Mouse (Mus musculus) common myeloid progenitor, adult 5-6 weeks (primary cell): Measurements from ENCODE around the gene 1110032A03Rik. TPM values are rescaled to one million over a fixed set of nuclear protein-coding genes. Genes with fewer than 3 reads are reported as not detected.

Source experiments
- ATAC-seq: replicated peaks from 2 replicates; pipeline ENCODE4 v1.8.0; 2016; ENCODE audit warnings: low read depth, mild to moderate bottlenecking, moderate TSS enrichment, inconsistent platforms; ENCODE audit not compliant: poor library complexity, severe bottlenecking
- total RNA-seq: library from RNA; stranded (forward); fragments of 200-1000, 187-1606 nt; gene quantifications from 2 replicates; pipeline ENCODE4 v1.2.3, GENCODE M21; 2017

Gene 1110032A03Rik
- total RNA-seq = 13.8 and 22.6 TPM in 2 replicates

GRCm38 (mm10) chr9:50774991-50775612 is at the start of gene 1110032A03Rik, which contains the start of gene Alg9:
Gene 1110032A03Rik (minus strand): TSS chr9:50775520.
Gene Alg9 (plus strand): TSS chr9:50775019.
- peak; percentile 64 for ATAC-seq

GRCm38 (mm10) chr9:50823779-50824453 is 48.6 kb upstream of the 1110032A03Rik start:
- peak; percentile 84 for ATAC-seq

GRCm38 (mm10) chr9:50822216-50822615 is 46.9 kb upstream of the 1110032A03Rik start:
- no peak for ATAC-seq

- ATAC-seq = no peak
Observed at GRCm38 (mm10) chr9:50821651-50822050, 46.3 kb upstream of the 1110032A03Rik start.

- ATAC-seq = no peak
Observed at GRCm38 (mm10) chr9:50819716-50820115, 44.4 kb upstream of the 1110032A03Rik start.

- peak; percentile 47; the same call in 1 of the 2 replicates for ATAC-seq
Observed at GRCm38 (mm10) chr9:50818050-50818449, 42.7 kb upstream of the 1110032A03Rik start.

GRCm38 (mm10) chr9:50816512-50816911 is 41.2 kb upstream of the 1110032A03Rik start:
- no peak for ATAC-seq

GRCm38 (mm10) chr9:50815666-50816065 is 40.3 kb upstream of the 1110032A03Rik start:
- no peak for ATAC-seq

- ATAC-seq = no peak
Observed at GRCm38 (mm10) chr9:50813796-50814195, 38.5 kb upstream of the 1110032A03Rik start.

- 0 out of 2 replicates have a peak, but pooled peaks have one; percentile 7 for ATAC-seq
Observed at GRCm38 (mm10) chr9:50811746-50812145, 36.4 kb upstream of the 1110032A03Rik start.

GRCm38 (mm10) chr9:50811187-50811586 is 35.9 kb upstream of the 1110032A03Rik start:
- ATAC-seq = peak; percentile 93

GRCm38 (mm10) chr9:50809146-50809545 is 33.8 kb upstream of the 1110032A03Rik start:
- ATAC-seq = no peak

GRCm38 (mm10) chr9:50808471-50808870 is 33.2 kb upstream of the 1110032A03Rik start:
- no peak for ATAC-seq

GRCm38 (mm10) chr9:50803055-50803671 is 27.8 kb upstream of the 1110032A03Rik start:
- no peak; the same call in 1 of the 2 replicates for ATAC-seq

GRCm38 (mm10) chr9:50800985-50801384 is 25.7 kb upstream of the 1110032A03Rik start:
- ATAC-seq = peak; percentile 93

GRCm38 (mm10) chr9:50798368-50798767 is 23.0 kb upstream of the 1110032A03Rik start:
- ATAC-seq = no peak

- ATAC-seq = no peak
Observed at GRCm38 (mm10) chr9:50797641-50798040, 22.3 kb upstream of the 1110032A03Rik start.

- ATAC-seq = no peak
Observed at GRCm38 (mm10) chr9:50796776-50797175, 21.5 kb upstream of the 1110032A03Rik start.

- ATAC-seq = no peak
Observed at GRCm38 (mm10) chr9:50795266-50795665, 19.9 kb upstream of the 1110032A03Rik start.

GRCm38 (mm10) chr9:50782155-50782554 is 6.8 kb upstream of the 1110032A03Rik start:
- ATAC-seq = peak; percentile 74

- ATAC-seq = no peak
Observed at GRCm38 (mm10) chr9:50776162-50776760, 941 bp upstream of the 1110032A03Rik start.
